Mouse (Mus musculus) lung, postnatal 10 days (tissue): ENCODE measurements around the gene Caskin2.

Source experiments
- DNase-seq: peaks from one replicate; pipeline ENCODE4 v3.0.0; 2021

Gene Caskin2

GRCm38 (mm10) chr11:115753485-115753884 is 60.0 kb downstream of the Caskin2 start:
- no peak for DNase-seq

- no peak for DNase-seq
Measured at GRCm38 (mm10) chr11:115752653-115753052, 60.8 kb downstream of the Caskin2 start.

GRCm38 (mm10) chr11:115751725-115752124 is 61.7 kb downstream of the Caskin2 start:
- DNase-seq, result no peak

GRCm38 (mm10) chr11:115749834-115750233 is 63.6 kb downstream of the Caskin2 start:
- DNase-seq, result no peak
